Mouse (Mus musculus): ENCODE data around the gene Uck1.

- no peak for TF ChIP-seq CTCF (IDR thresholded peaks at IDR 0.05; ENCODE audit: low read depth)
- no peak for TF ChIP-seq EP300 (optimal IDR thresholded peaks at IDR 0.05)
Observed at GRCm38 (mm10) chr2:32222057-32222456, 37.9 kb downstream of the Uck1 start.

All from stomach, postnatal 0 days (tissue).